Mouse (Mus musculus): ENCODE measurements at regions not wholly inside any gene's neighbourhood (a gene's known extent, or its start where the extent isn't known, plus 50 kb on each side); places are given as distances from the start of the nearest gene placed in this dataset.

- Histone ChIP-seq H3K4me1 (ENCODE audit: control insufficient read depth, insufficient read depth, low read length) (no peaks in the 10 kb centered on the region), H3K27me3 (ENCODE audit: control insufficient read depth, insufficient read depth, low read length) (no peaks in the 10 kb centered on the region), H3K36me3 (ENCODE audit: control insufficient read depth, insufficient read depth, low read length) (no peaks in the 10 kb centered on the region), H3K4me3 (ENCODE audit: control insufficient read depth, low read depth, low read length) (no peak overlapping the region), H3K27ac (ENCODE audit: control insufficient read depth, insufficient read depth, low read depth, low read length) (no peak overlapping the region)
- no peak for TF ChIP-seq CTCF (IDR thresholded peaks at IDR 0.05; ENCODE audit: control insufficient read depth, insufficient read depth, insufficient replicate concordance, low read depth, low read length)
- no peak for TF ChIP-seq POLR2A (IDR thresholded peaks at IDR 0.05; ENCODE audit: control insufficient read depth, low read depth, low read length)
These were observed 84.0 kb downstream of the Gpr65 start for GRCm38 (mm10) chr12:98352401-98352800.

GRCm38 (mm10) chr12:98354545-98354944, 86.1 kb downstream of the Gpr65 start:
- Histone ChIP-seq H3K4me1 (ENCODE audit: control insufficient read depth, insufficient read depth, low read length) (no peaks in the 10 kb centered on the region), H3K4me3 (ENCODE audit: control insufficient read depth, low read depth, low read length) (no peak overlapping the region), H3K27ac (ENCODE audit: control insufficient read depth, insufficient read depth, low read depth, low read length) (no peak overlapping the region), H3K36me3 (ENCODE audit: control insufficient read depth, insufficient read depth, low read length) (no peaks in the 10 kb centered on the region), H3K27me3 (ENCODE audit: control insufficient read depth, insufficient read depth, low read length) (no peaks in the 10 kb centered on the region)
- TF ChIP-seq CTCF (IDR thresholded peaks at IDR 0.05; ENCODE audit: control insufficient read depth, insufficient read depth, insufficient replicate concordance, low read depth, low read length) (no peak), POLR2A (IDR thresholded peaks at IDR 0.05; ENCODE audit: control insufficient read depth, low read depth, low read length) (no peak)

- H3K36me3 ChIP-seq (ENCODE audit: control insufficient read depth, insufficient read depth, low read length) = no peaks in the 10 kb centered on the region
- H3K27ac ChIP-seq (ENCODE audit: control insufficient read depth, insufficient read depth, low read depth, low read length) = no peak overlapping the region
- no peaks in the 10 kb centered on the region for H3K27me3 ChIP-seq (ENCODE audit: control insufficient read depth, insufficient read depth, low read length)
- H3K4me3 ChIP-seq (ENCODE audit: control insufficient read depth, low read depth, low read length) = no peak overlapping the region
- H3K4me1 ChIP-seq (ENCODE audit: control insufficient read depth, insufficient read depth, low read length) = no peaks in the 10 kb centered on the region
- TF ChIP-seq POLR2A (IDR thresholded peaks at IDR 0.05; ENCODE audit: control insufficient read depth, low read depth, low read length) = no peak
- TF ChIP-seq CTCF (IDR thresholded peaks at IDR 0.05; ENCODE audit: control insufficient read depth, insufficient read depth, insufficient replicate concordance, low read depth, low read length) = no peak
These were observed 99.1 kb downstream of the Gpr65 start for GRCm38 (mm10) chr12:98367583-98367982.

- no peak overlapping the region for H3K4me3 ChIP-seq (ENCODE audit: control insufficient read depth, low read depth, low read length)
- TF ChIP-seq CTCF (IDR thresholded peaks at IDR 0.05; ENCODE audit: control insufficient read depth, insufficient read depth, insufficient replicate concordance, low read depth, low read length) (no peak), POLR2A (IDR thresholded peaks at IDR 0.05; ENCODE audit: control insufficient read depth, low read depth, low read length) (no peak)
- no peaks in the 10 kb centered on the region for H3K27me3 ChIP-seq (ENCODE audit: control insufficient read depth, insufficient read depth, low read length)
- H3K36me3 ChIP-seq (ENCODE audit: control insufficient read depth, insufficient read depth, low read length) = no peaks in the 10 kb centered on the region
- H3K27ac ChIP-seq (ENCODE audit: control insufficient read depth, insufficient read depth, low read depth, low read length) = no peak overlapping the region
- no peaks in the 10 kb centered on the region for H3K4me1 ChIP-seq (ENCODE audit: control insufficient read depth, insufficient read depth, low read length)
These were observed 102.3 kb downstream of the Gpr65 start for GRCm38 (mm10) chr12:98370771-98371170.

- Histone ChIP-seq H3K4me3 (ENCODE audit: control insufficient read depth, low read depth, low read length) (no peak overlapping the region), H3K4me1 (ENCODE audit: control insufficient read depth, insufficient read depth, low read length) (no peaks in the 10 kb centered on the region), H3K27me3 (ENCODE audit: control insufficient read depth, insufficient read depth, low read length) (no peaks in the 10 kb centered on the region), H3K27ac (ENCODE audit: control insufficient read depth, insufficient read depth, low read depth, low read length) (no peak overlapping the region), H3K36me3 (ENCODE audit: control insufficient read depth, insufficient read depth, low read length) (no peaks in the 10 kb centered on the region)
- TF ChIP-seq POLR2A (IDR thresholded peaks at IDR 0.05; ENCODE audit: control insufficient read depth, low read depth, low read length) (no peak), CTCF (IDR thresholded peaks at IDR 0.05; ENCODE audit: control insufficient read depth, insufficient read depth, insufficient replicate concordance, low read depth, low read length) (no peak)
These were observed 106.9 kb downstream of the Gpr65 start for GRCm38 (mm10) chr12:98375214-98375910.

Data from testis, adult 2 months (tissue).